19 mouse cellular contexts compared by ENCODE assay signal in genomic region chr10:118628000-118628399, GRCm38 (mm10).
A peak's percentile ranks its signal among the peaks of the same experiment; 100 is the strongest.
DNase-seq lines count a peak whose midpoint lies in the region; ATAC-seq and TF ChIP-seq lines count a peak whose summit lies in the region.
"Had no signal": no experiment of that assay in that cellular context is flagged by ENCODE, and none has a peak within 500 bp of the region (broad histone marks: within the 10 kb centered on the region; RNA-seq: fewer than 3 reads in every experiment).

No protein-coding gene starts in this region.

- no peak overlapping the region for H3K9ac ChIP-seq in CH12.LX (ENCODE audit: insufficient read depth, low read depth)
- H3K9ac ChIP-seq: forebrain, embryonic 13.5 days; forebrain, postnatal 0 days; heart, embryonic 15.5 days; hindbrain, embryonic 15.5 days had no signal

- H3K4me2 ChIP-seq in CH12.LX (ENCODE audit: insufficient read depth, low read depth, poor library complexity, severe bottlenecking), result no peak overlapping the region
- H3K4me2 ChIP-seq: forebrain, embryonic 13.5 days; heart, embryonic 15.5 days; hindbrain, embryonic 15.5 days had no signal

- H3K9me3 ChIP-seq in CH12.LX (replicated peaks; ENCODE audit: low read length), result no peaks in the 10 kb centered on the region
- H3K9me3 ChIP-seq: embryonic facial prominence, embryonic 10.5 days; forebrain, embryonic 13.5 days; heart, embryonic 10.5 days; heart, embryonic 15.5 days; hindbrain, embryonic 15.5 days had no signal

- no peaks in the 10 kb centered on the region for H3K27me3 ChIP-seq in CH12.LX (replicated peaks)
- H3K27me3 ChIP-seq: forebrain, embryonic 13.5 days; heart, embryonic 15.5 days; hindbrain, embryonic 15.5 days had no signal

- peak; percentile 32 for DNase-seq in CD4-positive helper T cell, adult 2 months (ENCODE audit: low read depth, low spot score)
- DNase-seq in CH12.LX (ENCODE audit: extremely low read depth), result peak; percentile 10
- DNase-seq in induced T-regulatory cell, adult 2 months (ENCODE audit: low read depth), result peak; percentile 60
- no peak for DNase-seq in urinary bladder, postnatal 14 days (ENCODE audit: low spot score)
- DNase-seq in heart, adult 9 months (ENCODE audit: low spot score in 2 of 2), result no peak
- DNase-seq: adrenal gland, postnatal 10 days; cerebellum, adult 11-12 months; cerebellum, adult 9-11 months; cerebellum, postnatal 36 days; forebrain, postnatal 0 days; gastrocnemius, postnatal 14 days; heart, postnatal 14 days; kidney, adult 11 months had no signal

- no peak for TF ChIP-seq POLR2A in CH12.LX (IDR thresholded peaks at IDR 0.05; ENCODE audit: low read depth, low read length)

- no peak overlapping the region for H3K27ac ChIP-seq in CH12.LX (ENCODE audit: insufficient read depth, low read depth)
- H3K27ac ChIP-seq: embryonic facial prominence, embryonic 10.5 days; forebrain, embryonic 13.5 days; heart, embryonic 10.5 days; heart, embryonic 15.5 days; hindbrain, embryonic 15.5 days had no signal

- no peaks in the 10 kb centered on the region for H3K36me3 ChIP-seq in CH12.LX (replicated peaks in 1 of 2; ENCODE audit: control insufficient read depth in 1 of 2, insufficient read depth in 1 of 2, low read length in 1 of 2)
- H3K36me3 ChIP-seq: embryonic facial prominence, embryonic 10.5 days; heart, embryonic 10.5 days; heart, embryonic 15.5 days; hindbrain, embryonic 15.5 days had no signal

- in situ Hi-C loops in CH12.LX (cut with MboI; ENCODE audit: low pct_ligation_motif_present, low pct_unique_long_range_greater_than_20kb, low sequenced_read_pairs), result no loop called here

- TF ChIP-seq RAD21 in CH12.LX (IDR thresholded peaks at IDR 0.05; ENCODE audit: low read depth, low read length), result no peak

- TF ChIP-seq CTCF in CH12.LX (conservative IDR thresholded peaks at IDR 0.05 in 1 of 2, IDR thresholded peaks at IDR 0.05 in 1 of 2; ENCODE audit: low read depth in 2 of 2, low read length in 2 of 2), result no peak

- TF ChIP-seq EP300 in CH12.LX (IDR thresholded peaks at IDR 0.05; ENCODE audit: low read length), result no peak

- no peaks in the 10 kb centered on the region for H3K79me2 ChIP-seq in CH12.LX (replicated peaks; ENCODE audit: control insufficient read depth, extremely low read depth, insufficient read depth, poor library complexity, severe bottlenecking)

- peaks cover 0 to 3% of the 10 kb centered on the region in 2 experiments; a peak in 1 of 4 replicates for H3K4me1 ChIP-seq in CH12.LX (ENCODE audit: control insufficient read depth in 1 of 2, insufficient read depth in 2 of 2)
- H3K4me1 ChIP-seq: embryonic facial prominence, embryonic 10.5 days; forebrain, embryonic 13.5 days; heart, embryonic 15.5 days; hindbrain, embryonic 15.5 days had no signal

- ATAC-seq in cerebellum, adult (ENCODE audit: insufficient number of reproducible peaks, low FRiP score, low TSS enrichment), result no peak
- ATAC-seq: forebrain, embryonic 13.5 days; forebrain, postnatal 0 days had no signal

- dilution Hi-C loops in CH12.LX (cut with MboI; ENCODE audit: extremely low pct_ligation_motif_present, extremely low pct_unique_long_range_greater_than_20kb, low sequenced_read_pairs), result no loop called here

- no peak overlapping the region for H3K4me3 ChIP-seq in CH12.LX (replicated peaks in 1 of 3; ENCODE audit: low read depth in 2 of 3, low read length in 2 of 3, poor library complexity in 1 of 3)
- H3K4me3 ChIP-seq: embryonic facial prominence, embryonic 10.5 days; forebrain, embryonic 13.5 days; heart, embryonic 10.5 days; heart, embryonic 15.5 days; hindbrain, embryonic 15.5 days had no signal

TF ChIP-seq in CH12.LX, 34 proteins besides CTCF, POLR2A, EP300 and RAD21:
- TF ChIP-seq MAFK (IDR thresholded peaks at IDR 0.05; ENCODE audit: insufficient replicate concordance, low read length) (peak; percentile 28; the same call in 1 of the 2 replicates), TBP (conservative IDR thresholded peaks at IDR 0.05; ENCODE audit: low read depth, low read length) (no peak), ZNF384 (IDR thresholded peaks at IDR 0.05; ENCODE audit: low read depth, low read length) (no peak)

Comparison
In these comparisons a context has a peak if more than half of its experiments do, and no peak if none do; other contexts are left out.
1. DNase-seq: peak in CD4-positive helper T cell, adult 2 months (single experiment), CH12.LX (single experiment) and induced T-regulatory cell, adult 2 months (single experiment); none in urinary bladder, postnatal 14 days (single experiment) and heart, adult 9 months (0 of 2).